Mouse (Mus musculus): Measurements from ENCODE around the gene Tstd3. TPM values are rescaled to one million over a fixed set of nuclear protein-coding genes. Genes with fewer than 3 reads are reported as not detected.

Gene Tstd3
- 18.1 and 18.4 TPM in 2 replicates for polyA plus RNA-seq (2015; fragmentation: Nextera tagmentation; extraction: Ambion mirVana)

DNA sequence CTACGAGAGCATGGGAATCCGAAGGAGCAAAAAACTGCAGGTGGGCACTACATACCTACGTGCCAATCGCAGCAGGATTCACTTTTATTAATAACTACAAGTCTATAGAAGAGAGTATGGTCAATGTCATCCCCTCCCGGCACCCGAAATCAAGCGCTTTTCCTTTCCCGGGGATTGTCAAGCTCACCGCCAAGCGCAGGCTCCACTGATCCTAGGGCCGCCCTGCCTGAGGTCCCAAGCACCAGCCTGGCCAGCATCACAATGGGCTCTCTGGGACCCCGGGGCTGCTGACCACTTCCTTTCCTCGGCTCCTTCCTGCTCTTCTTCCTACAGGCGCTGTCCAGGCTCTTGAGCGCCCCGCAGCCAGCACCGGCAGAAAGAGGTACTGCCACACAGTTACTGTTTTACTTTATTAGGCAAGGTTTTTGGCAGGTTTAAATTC, at the start of gene Tstd3, which contains the start of gene Usp45:
Tstd3 (minus strand) TSS at position 350 of the 442 bp plus-strand sequence.
Usp45 (plus strand) TSS at position 294 of the 442 bp plus-strand sequence.
- peak within 1 kb of the TSS; percentile 76 for H3K9ac ChIP-seq
- ATAC-seq, result peak; percentile 93
- H3K4me2 ChIP-seq, result peak within 1 kb of the TSS; percentile 74
- H3K27me3 ChIP-seq, result no peaks in the 10 kb centered on the region
- WGBS, result 1% methylated on average over 17 of the region's 17 CpGs
- H3K36me3 ChIP-seq (ENCODE audit: poor library complexity, severe bottlenecking), result no peaks in the 10 kb centered on the region
- no peaks in the 10 kb centered on the region for H3K9me3 ChIP-seq (replicated peaks)
- no peak within 1 kb of the TSS for H3K27ac ChIP-seq
- peaks cover 5% of the 10 kb centered on the region; the same call in 1 of the 2 replicates for H3K4me1 ChIP-seq
- H3K4me3 ChIP-seq, result peak within 1 kb of the TSS; percentile 68

GRCm38 (mm10) chr4:21814029-21814428, 47.0 kb upstream of the Tstd3 start:
- no peaks in the 10 kb centered on the region for H3K27me3 ChIP-seq
- no peaks in the 10 kb centered on the region for H3K4me1 ChIP-seq
- WGBS, result 43% methylated on average over 2 of the region's 2 CpGs
- H3K36me3 ChIP-seq (ENCODE audit: poor library complexity, severe bottlenecking), result peaks cover 34% of the 10 kb centered on the region
- no peak overlapping the region for H3K4me3 ChIP-seq
- H3K9ac ChIP-seq, result no peak overlapping the region
- H3K4me2 ChIP-seq, result no peak overlapping the region
- no peaks in the 10 kb centered on the region for H3K9me3 ChIP-seq (replicated peaks)
- no peak overlapping the region for H3K27ac ChIP-seq
- ATAC-seq, result peak; percentile 94

GRCm38 (mm10) chr4:21812635-21813034, 45.6 kb upstream of the Tstd3 start:
- WGBS, result 94% methylated on average over 6 of the region's 6 CpGs
- Histone ChIP-seq H3K27me3 (no peaks in the 10 kb centered on the region), H3K9ac (no peak overlapping the region), H3K4me3 (no peak overlapping the region), H3K27ac (no peak overlapping the region), H3K36me3 (ENCODE audit: poor library complexity, severe bottlenecking) (peaks cover 34% of the 10 kb centered on the region), H3K4me2 (no peak overlapping the region), H3K4me1 (no peaks in the 10 kb centered on the region), H3K9me3 (replicated peaks) (no peaks in the 10 kb centered on the region)
- no peak for ATAC-seq

- H3K9me3 ChIP-seq (replicated peaks), result no peaks in the 10 kb centered on the region
- no peak overlapping the region for H3K4me3 ChIP-seq
- H3K9ac ChIP-seq, result no peak overlapping the region
- no peak overlapping the region for H3K27ac ChIP-seq
- ATAC-seq, result no peak
- peaks cover 24% of the 10 kb centered on the region for H3K36me3 ChIP-seq (ENCODE audit: poor library complexity, severe bottlenecking)
- WGBS, result 93% methylated on average over 3 of the region's 3 CpGs
- H3K4me2 ChIP-seq, result no peak overlapping the region
- no peaks in the 10 kb centered on the region for H3K4me1 ChIP-seq
- H3K27me3 ChIP-seq, result no peaks in the 10 kb centered on the region
Measured at GRCm38 (mm10) chr4:21810608-21811007, 43.6 kb upstream of the Tstd3 start.

- no peak overlapping the region for H3K4me3 ChIP-seq
- ATAC-seq, result no peak
- no peak overlapping the region for H3K4me2 ChIP-seq
- H3K4me1 ChIP-seq, result no peaks in the 10 kb centered on the region
- no peak overlapping the region for H3K9ac ChIP-seq
- WGBS, result 68% methylated on average over 5 of the region's 5 CpGs
- no peak overlapping the region for H3K27ac ChIP-seq
- H3K9me3 ChIP-seq (replicated peaks), result no peaks in the 10 kb centered on the region
- peaks cover 42% of the 10 kb centered on the region for H3K36me3 ChIP-seq (ENCODE audit: poor library complexity, severe bottlenecking)
- H3K27me3 ChIP-seq, result no peaks in the 10 kb centered on the region
Measured at GRCm38 (mm10) chr4:21807204-21807603, 40.2 kb upstream of the Tstd3 start.

DNA sequence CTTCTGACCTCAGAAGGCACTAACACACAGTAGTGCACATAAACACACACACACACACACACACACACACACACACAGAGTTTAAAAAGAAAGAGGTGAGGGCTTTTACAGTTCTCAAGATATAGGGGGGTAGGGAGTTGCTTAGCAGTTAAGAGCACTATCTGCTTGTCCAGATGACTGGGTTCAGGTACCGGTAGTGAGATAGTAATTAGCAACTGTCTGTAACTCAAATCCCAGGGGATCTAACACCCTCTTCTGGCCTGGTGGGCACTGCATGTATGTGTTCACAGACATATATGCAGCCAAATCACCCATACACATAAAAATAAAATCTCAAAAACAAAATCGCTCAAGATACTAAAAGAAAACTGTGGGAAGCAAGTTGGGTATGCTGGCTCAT, 34.6 kb upstream of the Tstd3 start:
- H3K4me1 ChIP-seq, result no peaks in the 10 kb centered on the region
- H3K36me3 ChIP-seq (ENCODE audit: poor library complexity, severe bottlenecking), result peaks cover 60% of the 10 kb centered on the region
- no peak for ATAC-seq
- 93% methylated on average over 2 of the region's 2 CpGs for WGBS
- H3K9me3 ChIP-seq (replicated peaks), result no peaks in the 10 kb centered on the region
- H3K27ac ChIP-seq, result no peak overlapping the region
- H3K27me3 ChIP-seq, result no peaks in the 10 kb centered on the region
- no peak overlapping the region for H3K4me3 ChIP-seq
- H3K4me2 ChIP-seq, result no peak overlapping the region
- H3K9ac ChIP-seq, result no peak overlapping the region

DNA sequence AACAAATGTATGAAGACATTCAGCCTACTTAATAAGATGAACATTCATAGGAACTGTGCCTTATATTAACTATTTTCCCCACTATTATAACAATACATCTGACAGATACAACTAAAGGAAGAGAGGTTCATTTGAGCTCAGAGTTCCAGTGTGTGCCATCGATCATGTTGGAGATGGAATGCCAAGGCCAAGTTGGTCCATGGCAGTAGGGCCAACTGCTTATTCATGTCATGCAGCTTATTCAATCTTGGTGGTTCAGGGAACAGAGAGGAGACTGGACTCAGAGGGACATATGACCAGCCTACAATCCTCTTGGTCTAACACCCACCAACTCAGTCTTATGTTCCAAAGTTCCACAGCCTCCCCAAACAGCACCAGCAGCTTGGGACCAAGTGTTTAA, 34.0 kb upstream of the Tstd3 start:
- Histone ChIP-seq H3K9me3 (replicated peaks) (no peaks in the 10 kb centered on the region), H3K4me3 (no peak overlapping the region), H3K36me3 (ENCODE audit: poor library complexity, severe bottlenecking) (peaks cover 60% of the 10 kb centered on the region), H3K27me3 (no peaks in the 10 kb centered on the region), H3K4me2 (no peak overlapping the region), H3K9ac (no peak overlapping the region), H3K27ac (no peak overlapping the region), H3K4me1 (no peaks in the 10 kb centered on the region)
- WGBS, result 98% methylated on average over 1 of the region's 1 CpGs
- no peak for ATAC-seq

- H3K9ac ChIP-seq, result no peak overlapping the region
- H3K36me3 ChIP-seq (ENCODE audit: poor library complexity, severe bottlenecking), result peaks cover 30% of the 10 kb centered on the region
- WGBS, result 67% methylated on average over 3 of the region's 3 CpGs
- no peak overlapping the region for H3K27ac ChIP-seq
- no peak overlapping the region for H3K4me2 ChIP-seq
- H3K4me1 ChIP-seq, result no peaks in the 10 kb centered on the region
- no peaks in the 10 kb centered on the region for H3K9me3 ChIP-seq (replicated peaks)
- peak; percentile 63; the same call in 1 of the 2 replicates for ATAC-seq
- H3K4me3 ChIP-seq, result no peak overlapping the region
- H3K27me3 ChIP-seq, result no peaks in the 10 kb centered on the region
Measured at GRCm38 (mm10) chr4:21793631-21794030, 26.6 kb upstream of the Tstd3 start.

DNA sequence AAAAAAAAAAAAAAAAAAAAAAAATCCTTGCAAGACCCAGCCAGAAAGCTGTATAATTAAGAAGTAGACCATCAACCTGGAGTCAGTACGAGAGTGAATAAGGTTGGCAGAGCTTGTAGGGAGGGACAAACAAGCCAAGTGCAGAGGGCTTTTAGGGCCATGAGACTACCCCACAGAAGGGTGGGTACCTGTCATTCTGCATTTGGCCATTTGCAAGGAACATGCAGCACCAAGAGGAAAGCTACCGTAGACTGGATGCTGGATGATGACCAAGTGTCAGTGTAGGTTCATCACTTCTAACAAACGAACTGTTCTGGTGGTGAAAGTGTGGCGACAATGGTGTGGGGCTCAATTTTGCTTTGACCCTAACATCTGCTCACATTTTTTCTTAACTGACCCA, 22.8 kb upstream of the Tstd3 start:
- Histone ChIP-seq H3K4me3 (no peak overlapping the region), H3K36me3 (ENCODE audit: poor library complexity, severe bottlenecking) (peaks cover 35% of the 10 kb centered on the region), H3K9me3 (replicated peaks) (no peaks in the 10 kb centered on the region), H3K4me2 (no peak overlapping the region), H3K27me3 (no peaks in the 10 kb centered on the region), H3K9ac (no peak overlapping the region), H3K4me1 (no peaks in the 10 kb centered on the region), H3K27ac (no peak overlapping the region)
- 92% methylated on average over 4 of the region's 4 CpGs for WGBS
- ATAC-seq, result no peak

DNA sequence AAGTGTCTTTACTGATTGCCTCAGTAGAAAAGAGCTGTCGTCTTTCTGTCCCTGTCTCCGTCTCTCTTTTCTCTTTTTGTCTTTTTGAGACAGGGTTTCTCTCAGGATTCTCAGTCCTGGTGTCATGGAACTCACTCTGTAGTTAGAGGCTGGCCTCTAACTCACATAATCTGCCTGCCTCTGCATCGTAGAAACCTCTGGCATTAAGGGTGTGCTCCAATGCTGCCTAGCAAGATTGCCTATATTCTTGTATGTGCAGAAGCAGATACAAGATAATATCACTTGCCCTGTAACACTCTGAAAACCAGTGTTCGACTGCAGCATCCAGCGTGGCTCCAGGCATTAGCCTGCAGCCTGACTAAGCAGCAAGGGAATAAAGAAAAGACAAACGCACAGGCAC, 21.9 kb upstream of the Tstd3 start:
- ATAC-seq, result no peak
- H3K27me3 ChIP-seq, result no peaks in the 10 kb centered on the region
- H3K9me3 ChIP-seq (replicated peaks), result no peaks in the 10 kb centered on the region
- H3K4me2 ChIP-seq, result no peak overlapping the region
- 85% methylated on average over 6 of the region's 6 CpGs for WGBS
- no peak overlapping the region for H3K27ac ChIP-seq
- no peak overlapping the region for H3K4me3 ChIP-seq
- no peaks in the 10 kb centered on the region for H3K4me1 ChIP-seq
- H3K9ac ChIP-seq, result no peak overlapping the region
- peaks cover 45% of the 10 kb centered on the region for H3K36me3 ChIP-seq (ENCODE audit: poor library complexity, severe bottlenecking)

- Histone ChIP-seq H3K4me1 (no peaks in the 10 kb centered on the region), H3K27me3 (no peaks in the 10 kb centered on the region), H3K4me2 (no peak overlapping the region), H3K4me3 (no peak overlapping the region), H3K9ac (no peak overlapping the region), H3K36me3 (ENCODE audit: poor library complexity, severe bottlenecking) (peaks cover 56% of the 10 kb centered on the region), H3K27ac (no peak overlapping the region), H3K9me3 (replicated peaks) (no peaks in the 10 kb centered on the region)
- no peak for ATAC-seq
- 94% methylated on average over 12 of the region's 12 CpGs for WGBS
Measured at GRCm38 (mm10) chr4:21786268-21786667, 19.3 kb upstream of the Tstd3 start.

GRCm38 (mm10) chr4:21780816-21781726, 14.1 kb upstream of the Tstd3 start:
- ATAC-seq, result no peak
- Histone ChIP-seq H3K9ac (no peak overlapping the region), H3K27me3 (no peaks in the 10 kb centered on the region), H3K4me2 (no peak overlapping the region), H3K4me3 (no peak overlapping the region), H3K9me3 (replicated peaks) (no peaks in the 10 kb centered on the region), H3K36me3 (ENCODE audit: poor library complexity, severe bottlenecking) (peaks cover 44% of the 10 kb centered on the region), H3K27ac (no peak overlapping the region), H3K4me1 (peaks cover 10% of the 10 kb centered on the region; the same call in 1 of the 2 replicates)
- 94% methylated on average over 12 of the region's 12 CpGs for WGBS

Measured in forebrain, embryonic 13.5 days (tissue).